Mouse (Mus musculus): ENCODE results near the gene Sag. TPM values are rescaled to one million over a fixed set of nuclear protein-coding genes. Genes with fewer than 3 reads are reported as not detected.
A peak's percentile ranks its signal among the peaks of the same experiment; 100 is the strongest.

Sag gene
- total and polyA plus RNA-seq, 3 experiments, result 0.19 to 2.0 (median 1.0) TPM

DNA sequence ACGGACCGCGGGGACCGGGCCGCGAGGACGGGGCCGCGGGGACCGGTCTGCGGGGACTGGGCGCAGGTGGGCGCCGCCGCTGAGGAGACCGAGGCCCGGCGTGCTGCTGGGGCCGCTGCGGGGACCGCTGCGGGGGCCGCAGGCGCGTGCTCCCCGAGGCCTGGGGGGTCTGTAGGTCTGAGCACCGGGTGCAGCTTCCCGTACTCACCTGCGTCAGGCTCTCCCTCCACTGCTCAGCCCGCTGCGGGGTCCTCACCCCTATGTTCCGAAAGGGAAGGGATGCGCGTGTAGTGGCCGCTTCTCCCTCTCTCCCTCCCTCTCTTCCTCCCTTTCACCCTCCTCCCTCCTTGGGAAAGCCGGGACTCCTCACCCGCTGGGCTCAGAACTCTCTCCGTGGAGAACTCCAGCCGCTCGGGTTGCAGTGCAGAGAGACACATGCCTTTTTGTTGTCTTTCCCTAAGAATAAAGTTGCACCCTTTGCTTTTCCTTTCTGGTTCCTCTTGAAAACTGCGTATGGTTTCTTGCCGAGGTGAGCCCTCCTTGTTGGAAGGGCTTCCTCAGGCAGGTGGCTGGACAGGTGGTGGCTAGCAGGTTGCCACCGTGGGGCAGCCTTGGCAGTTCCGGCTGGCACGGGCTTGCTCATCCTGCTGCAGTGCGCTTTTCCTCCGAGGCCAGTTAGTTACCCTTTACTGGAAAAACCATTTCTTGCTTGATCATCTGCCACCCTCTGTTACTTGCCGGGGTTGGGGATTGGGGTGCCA lies 50.3 kb downstream of the Sag start:
- DNase-seq (ENCODE audit: extremely low read depth), result no peak
- dilution Hi-C loops (cut with MboI; ENCODE audit: extremely low pct_ligation_motif_present, extremely low pct_unique_long_range_greater_than_20kb, low sequenced_read_pairs), result no loop called here
- peak overlapping the region; percentile 50 for H3K27ac ChIP-seq (ENCODE audit: insufficient read depth, low read depth)
- H3K79me2 ChIP-seq (replicated peaks; ENCODE audit: control insufficient read depth, extremely low read depth, insufficient read depth, poor library complexity, severe bottlenecking), result peaks cover 54% of the 10 kb centered on the region
- in situ Hi-C loops (cut with MboI; ENCODE audit: low pct_ligation_motif_present, low pct_unique_long_range_greater_than_20kb, low sequenced_read_pairs), result no loop called here
- no peaks in the 10 kb centered on the region for H3K27me3 ChIP-seq (replicated peaks)
- H3K4me3 ChIP-seq (replicated peaks in 1 of 3; ENCODE audit: low read depth in 2 of 3, low read length in 2 of 3, poor library complexity in 1 of 3), result peak overlapping the region; percentile 85 to 99 (median 96)
- H3K4me1 ChIP-seq (ENCODE audit: control insufficient read depth in 1 of 2, insufficient read depth in 2 of 2), result peaks cover 30 to 72% of the 10 kb centered on the region in 2 experiments
- TF ChIP-seq CTCF (conservative IDR thresholded peaks at IDR 0.05 in 1 of 2, IDR thresholded peaks at IDR 0.05 in 1 of 2; ENCODE audit: low read depth in 2 of 2, low read length in 2 of 2) (0 out of 4 replicates have a peak, but pooled peaks of 1 of the 2 experiments have one; percentile 4), CHD1 (IDR thresholded peaks at IDR 0.05; ENCODE audit: low read depth, low read length) (no peak), SMC3 (IDR thresholded peaks at IDR 0.05; ENCODE audit: low read depth, low read length) (no peak), UBTF (IDR thresholded peaks at IDR 0.05; ENCODE audit: low read depth, low read length) (peak; percentile 33), BHLHE40 (IDR thresholded peaks at IDR 0.05; ENCODE audit: low read depth, low read length) (0 out of 2 replicates have a peak, but pooled peaks have one; percentile 15), MXI1 (IDR thresholded peaks at IDR 0.05; ENCODE audit: low read depth, low read length) (peak; percentile 53), USF1 (IDR thresholded peaks at IDR 0.05; ENCODE audit: low read depth, low read length) (no peak), SIN3A (IDR thresholded peaks at IDR 0.05; ENCODE audit: low read length) (0 out of 2 replicates have a peak, but pooled peaks have one; percentile 0)
- H3K9me3 ChIP-seq (replicated peaks; ENCODE audit: low read length), result no peaks in the 10 kb centered on the region
- peaks cover 0 to 8% of the 10 kb centered on the region in 2 experiments for H3K36me3 ChIP-seq (replicated peaks in 1 of 2; ENCODE audit: control insufficient read depth in 1 of 2, insufficient read depth in 1 of 2, low read length in 1 of 2)
- H3K9ac ChIP-seq (ENCODE audit: insufficient read depth, low read depth), result peak overlapping the region; percentile 88
- peak overlapping the region; percentile 95 for H3K4me2 ChIP-seq (ENCODE audit: insufficient read depth, low read depth, poor library complexity, severe bottlenecking)

DNA sequence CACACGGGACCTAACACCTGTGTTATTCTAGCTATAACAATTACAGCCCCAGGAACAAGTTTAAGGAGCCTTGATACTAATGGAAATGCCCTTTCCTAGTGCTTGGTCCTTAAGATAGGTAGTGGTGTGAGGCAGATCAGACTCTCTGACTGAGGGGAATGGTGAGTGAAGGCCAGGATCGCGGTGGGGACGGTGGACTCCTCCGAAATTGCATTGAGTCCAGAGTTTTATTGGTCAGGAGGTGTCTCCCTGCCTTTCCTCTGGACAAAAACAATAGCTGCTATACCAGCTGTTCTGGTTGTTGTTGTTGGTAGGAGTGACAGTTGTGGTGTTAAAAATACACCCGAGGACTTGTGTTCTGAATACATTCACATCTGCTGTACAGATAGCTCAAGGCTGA lies 50.9 kb downstream of the Sag start:
- dilution Hi-C loops (cut with MboI; ENCODE audit: extremely low pct_ligation_motif_present, extremely low pct_unique_long_range_greater_than_20kb, low sequenced_read_pairs) (no loop called here), in situ Hi-C loops (cut with MboI; ENCODE audit: low pct_ligation_motif_present, low pct_unique_long_range_greater_than_20kb, low sequenced_read_pairs) (no loop called here)
- H3K27ac ChIP-seq (ENCODE audit: insufficient read depth, low read depth), result peak overlapping the region; percentile 50
- peaks cover 0 to 11% of the 10 kb centered on the region in 2 experiments for H3K36me3 ChIP-seq (replicated peaks in 1 of 2; ENCODE audit: control insufficient read depth in 1 of 2, insufficient read depth in 1 of 2, low read length in 1 of 2)
- H3K4me1 ChIP-seq (ENCODE audit: control insufficient read depth in 1 of 2, insufficient read depth in 2 of 2), result peaks cover 34 to 71% of the 10 kb centered on the region in 2 experiments
- H3K9me3 ChIP-seq (replicated peaks; ENCODE audit: low read length), result no peaks in the 10 kb centered on the region
- no peaks in the 10 kb centered on the region for H3K27me3 ChIP-seq (replicated peaks)
- H3K4me3 ChIP-seq (replicated peaks in 1 of 3; ENCODE audit: low read depth in 2 of 3, low read length in 2 of 3, poor library complexity in 1 of 3), result peak overlapping the region; percentile 85 to 99 (median 96)
- TF ChIP-seq JUN (IDR thresholded peaks at IDR 0.05; ENCODE audit: insufficient read depth, low read depth, low read length) (no peak), TBP (conservative IDR thresholded peaks at IDR 0.05; ENCODE audit: low read depth, low read length) (no peak), RCOR1 (conservative IDR thresholded peaks at IDR 0.05; ENCODE audit: low read depth, low read length) (no peak), RAD21 (IDR thresholded peaks at IDR 0.05; ENCODE audit: low read depth, low read length) (no peak), JUND (conservative IDR thresholded peaks at IDR 0.05; ENCODE audit: low read depth, low read length) (no peak), MAZ (IDR thresholded peaks at IDR 0.05; ENCODE audit: low read depth, low read length) (no peak), ETS1 (conservative IDR thresholded peaks at IDR 0.05; ENCODE audit: low read depth, low read length) (no peak), SMC3 (IDR thresholded peaks at IDR 0.05; ENCODE audit: low read depth, low read length) (no peak), ZC3H11A (IDR thresholded peaks at IDR 0.05; ENCODE audit: low read depth, low read length) (no peak), PAX5 (IDR thresholded peaks at IDR 0.05; ENCODE audit: low read length) (no peak), E2F4 (IDR thresholded peaks at IDR 0.05; ENCODE audit: insufficient replicate concordance, low read depth, low read length) (no peak), MAFK (IDR thresholded peaks at IDR 0.05; ENCODE audit: insufficient replicate concordance, low read length) (no peak), NRF1 (IDR thresholded peaks at IDR 0.05; ENCODE audit: low read depth, low read length) (no peak), USF2 (conservative IDR thresholded peaks at IDR 0.05; ENCODE audit: low read depth, low read length) (no peak), EP300 (IDR thresholded peaks at IDR 0.05; ENCODE audit: low read length) (no peak), USF1 (IDR thresholded peaks at IDR 0.05; ENCODE audit: low read depth, low read length) (no peak)
- H3K4me2 ChIP-seq (ENCODE audit: insufficient read depth, low read depth, poor library complexity, severe bottlenecking), result peak overlapping the region; percentile 95
- H3K79me2 ChIP-seq (replicated peaks; ENCODE audit: control insufficient read depth, extremely low read depth, insufficient read depth, poor library complexity, severe bottlenecking), result peaks cover 60% of the 10 kb centered on the region
- H3K9ac ChIP-seq (ENCODE audit: insufficient read depth, low read depth), result peak overlapping the region; percentile 88
- no peak for DNase-seq (ENCODE audit: extremely low read depth)
